Mouse (Mus musculus) kidney, postnatal 4 days (tissue): ENCODE data around the gene Zbtb9.

ENCODE experiments used
- DNase-seq, 2 experiments: peaks; one replicate each; pipeline ENCODE4 v3.0.0; 2021; ENCODE audit warnings: mixed read lengths in 2 of 2

Zbtb9 gene

DNA sequence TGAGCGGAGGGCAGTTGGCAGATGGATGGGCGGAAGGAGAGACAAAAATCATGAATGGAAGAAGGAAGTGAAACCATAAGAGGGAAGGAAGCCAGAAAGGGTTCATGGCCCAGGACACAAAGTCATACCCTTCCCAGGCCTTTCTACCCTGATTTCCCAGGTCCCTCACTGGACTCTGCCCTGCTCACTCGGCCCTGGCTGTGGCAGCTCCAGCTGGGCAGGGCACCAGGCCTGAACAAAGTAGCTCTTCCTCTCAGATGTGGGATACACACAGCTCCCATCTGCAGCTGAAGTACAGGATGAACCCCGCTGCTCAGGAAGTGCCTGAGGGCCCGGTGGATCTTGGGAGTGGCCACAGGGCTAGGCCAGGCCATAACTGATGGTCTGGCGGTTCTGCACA lies 69.9 kb downstream of the Zbtb9 start:
- peak; percentile 34 to 65 for DNase-seq

DNA sequence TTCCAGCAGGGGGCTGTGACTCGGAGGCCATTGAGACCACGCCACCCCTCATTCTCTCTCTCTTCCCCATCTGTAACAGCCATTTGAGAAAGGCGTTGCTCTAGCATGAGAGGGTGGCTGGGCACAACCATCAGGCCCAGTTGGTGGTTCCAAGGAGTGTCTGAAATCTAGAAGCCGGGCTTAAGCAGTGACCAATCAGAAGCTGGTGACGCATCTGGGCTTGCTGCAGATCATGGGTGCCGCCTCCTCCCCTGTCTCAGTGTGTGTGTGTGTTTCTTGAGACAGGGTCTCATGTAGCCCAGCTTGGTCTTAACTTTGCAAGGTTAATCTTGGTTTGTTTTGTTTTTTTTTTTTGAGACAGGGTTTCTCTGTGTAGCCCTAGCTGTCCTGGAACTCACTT lies 72.2 kb downstream of the Zbtb9 start:
- no peak for DNase-seq

DNA sequence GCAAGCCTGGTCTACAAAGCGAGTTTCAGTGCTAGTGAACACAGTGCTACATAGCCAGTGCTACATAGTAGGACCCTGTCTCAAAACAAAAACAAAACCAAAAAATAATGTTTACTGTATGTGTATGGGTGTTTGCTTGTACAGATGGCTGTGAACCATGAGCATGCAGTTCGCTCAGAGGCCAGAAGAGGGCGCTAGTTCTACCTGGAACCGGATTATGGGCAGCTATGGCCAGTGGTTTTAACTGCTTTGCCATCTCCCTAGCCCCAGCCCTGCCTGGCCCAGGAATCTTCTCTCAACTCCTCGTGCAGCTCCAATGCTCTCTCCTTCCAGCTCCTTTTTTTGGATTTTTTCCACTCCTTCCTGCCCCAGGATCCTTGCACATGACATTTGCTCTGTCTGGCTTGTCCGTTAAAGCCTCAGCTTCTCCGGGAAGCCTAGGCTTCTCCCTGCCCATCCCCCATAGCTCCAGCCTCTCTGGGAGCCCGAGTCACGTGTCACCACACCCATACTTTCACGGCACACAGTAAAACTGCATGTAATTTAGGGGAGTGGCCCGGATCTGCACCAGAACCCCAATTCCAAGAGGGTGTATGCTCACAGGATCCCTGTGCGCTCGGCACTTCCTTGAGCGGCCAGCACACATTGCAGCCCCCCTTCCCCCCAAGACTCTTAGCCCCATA lies 74.9 kb downstream of the Zbtb9 start:
- DNase-seq, result peak; percentile 56 to 65

DNA sequence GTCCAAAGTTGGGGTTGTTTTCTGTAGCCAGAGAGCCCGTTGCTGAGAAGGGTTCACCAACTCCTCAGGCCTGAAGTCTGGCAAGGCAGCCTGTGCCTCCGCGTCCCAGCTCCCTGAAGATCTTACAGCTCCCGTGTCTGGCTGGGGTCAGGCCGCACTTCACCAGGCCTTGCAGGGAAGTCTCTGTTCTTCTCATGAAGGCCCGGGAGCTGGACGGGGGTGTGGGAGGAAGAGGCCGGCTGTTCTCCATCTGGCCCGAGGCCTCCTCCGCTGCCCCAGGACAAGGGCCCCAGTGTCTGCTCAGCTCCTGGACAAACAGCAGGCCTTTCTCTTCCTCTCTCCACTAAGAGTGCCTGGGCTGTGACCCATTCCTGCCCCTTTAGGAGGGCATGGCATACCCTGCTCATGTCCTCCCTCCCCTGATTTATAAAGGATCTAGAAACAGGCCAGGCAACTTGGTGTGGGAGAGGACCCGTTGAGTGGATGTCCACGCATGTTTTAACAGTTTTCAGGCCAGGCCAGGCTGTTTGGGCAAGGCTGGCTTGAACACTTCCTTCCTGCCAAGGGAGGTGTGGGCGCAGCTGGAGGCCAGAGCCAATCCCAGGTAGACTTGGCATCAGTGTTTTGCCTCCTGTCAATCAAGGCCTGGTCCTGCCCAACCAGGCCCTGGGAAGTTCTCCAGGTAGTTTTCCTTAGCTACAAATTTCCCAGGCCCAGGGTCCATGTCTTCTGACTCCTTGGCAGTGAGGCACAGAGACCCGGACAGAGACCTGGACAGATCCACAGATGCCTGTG lies 75.7 kb downstream of the Zbtb9 start:
- peak; percentile 66 to 79 for DNase-seq

DNA sequence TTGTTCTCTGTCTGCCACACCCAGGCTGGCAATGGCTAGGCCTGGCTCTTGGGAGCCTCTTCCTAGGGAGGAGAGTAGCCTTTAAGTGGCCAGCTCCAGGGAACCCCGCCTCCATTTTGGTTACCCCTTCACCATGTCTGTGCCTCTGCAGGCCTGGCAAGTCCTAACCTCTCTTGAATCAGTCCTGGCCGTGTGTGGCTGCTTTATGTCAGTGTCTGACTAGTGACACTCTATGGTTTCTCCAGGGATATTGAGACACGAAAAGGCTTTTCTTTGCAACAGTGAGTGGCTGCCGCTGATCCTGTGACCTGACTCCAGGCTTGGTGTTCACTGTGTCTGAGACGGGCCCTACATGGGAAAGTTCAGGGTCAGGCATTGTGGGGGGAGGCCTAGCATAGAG lies 77.9 kb downstream of the Zbtb9 start:
- DNase-seq, result no peak

DNA sequence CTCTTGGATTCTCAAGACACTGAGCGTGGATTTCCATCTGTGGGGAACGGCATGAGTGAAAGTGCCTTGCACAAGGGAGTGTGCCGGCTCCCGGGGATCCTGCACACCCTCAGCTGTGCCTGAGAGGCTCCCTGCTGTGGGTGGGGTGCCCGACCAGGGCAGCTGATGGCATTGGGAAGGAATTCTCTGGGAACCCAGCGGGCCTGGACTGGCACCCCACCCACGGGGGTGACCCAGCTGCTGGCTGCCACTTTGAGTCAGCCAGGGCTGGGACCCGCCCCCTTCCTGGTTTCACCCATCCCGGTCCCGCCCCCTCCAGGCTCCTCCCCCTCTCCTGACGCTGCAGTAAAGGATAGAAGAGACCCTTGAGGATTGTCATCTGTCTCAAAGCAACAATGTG lies 78.5 kb downstream of the Zbtb9 start:
- peak; percentile 82 to 87 for DNase-seq

DNA sequence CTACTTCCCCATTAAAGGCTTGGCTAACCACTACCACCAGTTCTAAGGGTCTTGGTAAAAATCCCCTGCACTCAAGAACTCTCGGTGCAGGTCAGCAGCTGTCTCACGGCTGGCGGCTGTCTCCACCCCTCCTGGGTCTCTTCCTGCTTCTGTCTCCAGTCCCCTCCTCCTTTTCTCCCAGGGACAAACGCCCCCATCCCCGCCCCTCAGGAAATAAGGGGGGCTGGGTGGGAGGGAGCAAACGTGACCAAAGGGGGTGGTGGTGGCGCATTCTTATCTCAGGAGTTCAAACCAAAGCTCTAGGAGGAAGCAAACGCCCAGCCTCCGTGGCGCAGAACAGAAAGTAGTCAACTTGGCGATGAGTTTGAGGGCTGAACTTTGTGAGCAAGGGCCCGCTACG lies 83.2 kb downstream of the Zbtb9 start:
- peak; percentile 79 to 87 for DNase-seq

DNA sequence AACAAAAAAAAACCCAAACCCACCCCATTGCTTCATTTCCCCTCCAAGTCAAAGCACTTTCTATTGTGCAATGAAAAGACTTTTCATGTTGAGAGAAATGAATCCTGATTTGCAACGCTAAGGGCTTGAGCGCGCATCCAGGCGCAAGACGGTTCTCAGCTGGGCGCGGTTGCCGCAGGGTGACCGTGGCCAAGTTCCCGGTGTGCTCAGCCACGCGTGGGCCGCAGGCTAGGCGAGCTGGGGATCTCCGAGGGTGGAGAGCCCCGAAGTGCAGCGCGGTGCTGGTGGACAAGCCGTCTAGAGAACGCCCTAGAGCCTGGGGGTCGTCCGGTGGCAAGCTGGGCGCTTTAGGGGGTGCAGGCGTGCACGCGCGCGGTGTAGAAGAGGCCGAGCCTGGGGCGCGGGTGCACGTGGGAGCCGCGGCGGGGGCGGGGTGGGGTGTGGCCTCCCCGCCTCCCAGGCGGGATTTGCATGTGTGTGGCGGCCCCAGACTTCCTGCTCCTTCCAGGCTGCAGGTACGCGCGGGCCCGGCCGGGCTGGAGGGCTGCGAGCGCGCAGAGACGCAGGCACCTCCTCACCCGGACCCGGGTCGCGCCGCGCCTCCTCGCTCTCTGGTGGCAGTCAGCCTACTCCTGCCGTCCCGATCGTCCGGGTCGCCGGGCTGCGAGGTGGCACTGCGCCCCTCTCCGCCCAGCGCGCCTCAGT lies 84.0 kb downstream of the Zbtb9 start, which contains the start of gene Itpr3:
Gene Itpr3 (plus strand): TSS at position 493 of the 705 bp plus-strand sequence.
- peak; percentile 85 to 90 for DNase-seq

DNA sequence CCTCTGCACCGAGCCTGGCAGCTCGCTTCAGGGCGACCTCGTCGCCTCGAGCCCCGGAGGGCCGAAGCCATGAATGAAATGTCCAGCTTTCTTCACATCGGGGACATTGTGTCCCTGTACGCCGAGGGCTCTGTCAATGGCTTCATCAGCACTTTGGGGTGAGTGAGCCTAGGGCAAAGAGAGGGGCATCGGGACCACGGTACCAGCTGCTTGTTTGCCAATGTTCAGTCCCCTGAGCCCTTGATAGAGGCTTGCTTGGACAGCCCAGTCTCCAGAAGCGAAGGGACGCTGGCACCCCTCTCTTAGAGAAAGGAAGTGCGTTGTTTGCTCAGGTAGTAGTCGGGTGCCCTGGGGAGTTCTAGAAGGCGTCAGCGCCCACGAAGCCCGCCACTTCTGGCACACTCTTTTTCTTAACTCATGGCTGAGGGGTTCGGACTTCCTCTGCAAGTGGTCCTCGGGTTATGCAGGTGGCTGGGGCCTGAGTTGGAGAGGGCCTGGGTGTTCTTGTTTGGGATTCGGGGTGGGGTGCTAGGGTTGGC lies 84.6 kb downstream of the Zbtb9 start:
- no peak for DNase-seq
